Comparison of ENCODE assay signal across 8 mouse cellular contexts in the genomic region with DNA sequence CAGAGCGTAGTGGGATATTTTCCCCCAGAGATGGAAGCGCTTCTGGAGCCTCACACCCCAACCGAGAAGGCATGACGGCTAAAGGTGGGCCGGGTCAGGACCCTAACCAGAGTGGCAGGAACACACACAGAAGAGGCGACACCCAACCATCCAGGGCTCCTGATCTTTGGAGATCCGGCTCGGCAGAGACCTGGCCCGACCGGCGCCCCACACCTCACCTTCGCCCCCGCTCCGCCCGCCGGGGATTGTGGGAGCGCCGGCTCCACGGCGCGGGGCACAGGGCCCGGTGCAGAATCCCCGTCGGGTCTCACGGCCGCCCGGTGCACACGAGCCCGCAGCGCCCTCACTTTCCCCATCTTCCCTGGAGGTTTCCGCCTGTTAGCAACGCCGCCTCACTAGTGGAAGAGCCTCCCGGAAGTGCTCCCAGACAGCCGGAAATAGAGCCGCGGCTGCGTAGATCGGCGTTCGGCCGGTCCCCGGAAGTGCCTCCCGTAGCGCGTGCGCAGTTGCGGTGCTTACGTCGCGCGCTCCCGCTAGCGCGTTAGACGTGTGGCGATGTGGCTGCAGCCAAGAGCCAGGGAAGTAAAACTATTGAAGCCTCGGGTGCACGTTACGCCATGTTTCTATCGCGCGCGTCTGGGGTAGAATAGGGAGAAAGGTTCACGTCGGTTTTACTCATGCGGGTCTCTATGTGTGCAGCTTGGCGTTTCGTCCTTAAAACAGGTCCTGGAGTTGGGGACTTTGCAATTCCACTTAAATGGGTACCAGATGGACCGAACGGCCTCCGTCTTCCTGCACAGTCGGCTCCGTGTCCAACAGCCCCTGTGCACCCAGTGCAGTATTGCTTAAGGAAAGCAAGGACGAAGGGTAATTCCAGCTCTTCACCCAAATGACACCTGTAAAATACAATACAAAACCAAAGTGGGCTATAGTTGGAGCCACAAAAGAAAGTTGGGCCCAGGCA. TPM values are rescaled to one million over a fixed set of nuclear protein-coding genes. Genes with fewer than 3 reads are reported as not detected.
DNase-seq lines count a peak whose midpoint lies in the region; ATAC-seq and TF ChIP-seq lines count a peak whose summit lies in the region.

A gene (minus strand): TSS at position 401 of the 964 bp plus-strand sequence.

- H3K27ac ChIP-seq in ES-Bruce4 (ENCODE audit: insufficient read depth, low read length) = no peak within 1 kb of the TSS
- peak within 1 kb of the TSS; percentile 58; the same call in 1 of the 2 replicates for H3K27ac ChIP-seq in forebrain, embryonic 14.5 days (ENCODE audit: low read depth, low read length)
- H3K27ac ChIP-seq in neural tube, embryonic 15.5 days (replicated peaks) = peak within 1 kb of the TSS; percentile 91

- WGBS in forebrain, embryonic 14.5 days = 1% methylated on average over 75 of the region's 75 CpGs
- WGBS in neural tube, embryonic 15.5 days = under 1% methylated on average over 75 of the region's 75 CpGs

- DNase-seq in forebrain, embryonic 14.5 days (ENCODE audit: low spot score) = peak; percentile 98
- DNase-seq in heart, postnatal 14 days = peak; percentile 95 to 96
- DNase-seq in layer of hippocampus, adult 11-12 months (ENCODE audit: low spot score) = peak; percentile 92
- peak; percentile 93 to 95 for DNase-seq in lung, adult 18-20 months
- peak; percentile 93 for DNase-seq in testis, postnatal 14 days (ENCODE audit: low spot score)

- peak; percentile 93 for TF ChIP-seq POLR2A in ES-Bruce4 (IDR thresholded peaks at IDR 0.05; ENCODE audit: insufficient read depth, low read length)

- peak within 1 kb of the TSS; percentile 87 for H3K4me3 ChIP-seq in ES-Bruce4 (ENCODE audit: low read depth, low read length)
- H3K4me3 ChIP-seq in forebrain, embryonic 14.5 days (ENCODE audit: low read depth, low read length) = peak within 1 kb of the TSS; percentile 93
- H3K4me3 ChIP-seq in neural tube, embryonic 15.5 days (replicated peaks) = peak within 1 kb of the TSS; percentile 72

- no peak for TF ChIP-seq EP300 in ES-Bruce4 (IDR thresholded peaks at IDR 0.05; ENCODE audit: insufficient read depth, low read depth, low read length)

- intact Hi-C loops in heart, postnatal 14 days (cut with DNase I) = loop anchor here (2.0 to 10.0 kb wide), 2 partner anchors 107 to 369 kb away; a partner anchor contains a TSS

- peak; percentile 81 for ATAC-seq in cerebellum, adult (ENCODE audit: insufficient number of reproducible peaks, low FRiP score, low TSS enrichment)
- peak; percentile 96 for ATAC-seq in forebrain, embryonic 14.5 days
- ATAC-seq in neural tube, embryonic 15.5 days (ENCODE audit: low FRiP score) = peak; percentile 96

- H3K4me1 ChIP-seq in ES-Bruce4 (ENCODE audit: control insufficient read depth, insufficient read depth, low read length) = peaks cover 2% of the 10 kb centered on the region
- peaks cover 11% of the 10 kb centered on the region for H3K4me1 ChIP-seq in forebrain, embryonic 14.5 days (ENCODE audit: control insufficient read depth, insufficient read depth, low read length)
- peaks cover 29% of the 10 kb centered on the region for H3K4me1 ChIP-seq in neural tube, embryonic 15.5 days

- H3K4me2 ChIP-seq in forebrain, embryonic 14.5 days (ENCODE audit: low read length) = peak within 1 kb of the TSS; percentile 71
- H3K4me2 ChIP-seq in neural tube, embryonic 15.5 days = peak within 1 kb of the TSS; percentile 85

- peak within 1 kb of the TSS; percentile 80 for H3K9ac ChIP-seq in ES-Bruce4 (ENCODE audit: low read depth, poor library complexity, severe bottlenecking)
- peak within 1 kb of the TSS; percentile 93 for H3K9ac ChIP-seq in forebrain, embryonic 14.5 days (ENCODE audit: low read length)
- peak within 1 kb of the TSS; percentile 80 for H3K9ac ChIP-seq in neural tube, embryonic 15.5 days (replicated peaks)

- TF ChIP-seq CTCF in ES-Bruce4 (IDR thresholded peaks at IDR 0.05; ENCODE audit: low read depth, low read length) = no peak

- no peaks in the 10 kb centered on the region for H3K9me3 ChIP-seq in ES-Bruce4 (replicated peaks; ENCODE audit: control insufficient read depth, insufficient read depth, low read length, poor library complexity, severe bottlenecking)
- H3K9me3 ChIP-seq in forebrain, embryonic 14.5 days (replicated peaks; ENCODE audit: control insufficient read depth, low read length) = no peaks in the 10 kb centered on the region
- no peaks in the 10 kb centered on the region for H3K9me3 ChIP-seq in neural tube, embryonic 15.5 days (replicated peaks)

- H3K27me3 ChIP-seq in ES-Bruce4 (ENCODE audit: control insufficient read depth, insufficient read depth, low read length, poor library complexity, severe bottlenecking) = no peaks in the 10 kb centered on the region
- H3K27me3 ChIP-seq in forebrain, embryonic 14.5 days (replicated peaks; ENCODE audit: control insufficient read depth, insufficient read depth, low read length) = no peaks in the 10 kb centered on the region
- no peaks in the 10 kb centered on the region for H3K27me3 ChIP-seq in neural tube, embryonic 15.5 days (replicated peaks)

- H3K36me3 ChIP-seq in ES-Bruce4 (ENCODE audit: control insufficient read depth, insufficient read depth, low read length, poor library complexity, severe bottlenecking) = peaks cover 9% of the 10 kb centered on the region; the same call in 1 of the 2 replicates
- H3K36me3 ChIP-seq in forebrain, embryonic 14.5 days (ENCODE audit: control insufficient read depth, insufficient read depth, low read length) = peaks cover 31% of the 10 kb centered on the region
- peaks cover 29% of the 10 kb centered on the region for H3K36me3 ChIP-seq in neural tube, embryonic 15.5 days

RNA-seq across cellular contexts. Expression of the gene that starts here (rescaled TPM):
- 23.2 and 24.3 TPM in 2 replicates for polyA plus RNA-seq in ES-Bruce4 (2011; ENCODE audit: insufficient read depth, insufficient read length, low read depth, missing spikeins)
- 33.8 and 36.9 TPM in 2 replicates for polyA plus RNA-seq in forebrain, embryonic 14.5 days (2014; fragmentation: Nextera tagmentation; extraction: Ambion mirVana)
- total RNA-seq in heart, postnatal 14 days (2021) = 1 to 10 TPM; 9.6 TPM
- 42.4 and 42.6 TPM in 2 replicates for polyA plus RNA-seq in neural tube, embryonic 15.5 days (2015; fragmentation: Nextera tagmentation; extraction: Ambion mirVana)
